Mouse (Mus musculus) colon, adult 2 months (tissue): ENCODE measurements around the gene Ppm1n. TPM values are rescaled to one million over a fixed set of nuclear protein-coding genes. Genes with fewer than 3 reads are reported as not detected.

Source experiments
- polyA plus RNA-seq: library from polyadenylated mRNA; depleted of rRNA; stranded (reverse); fragments of >200 nt; gene quantifications from 2 replicates; pipeline ENCODE4 v1.2.3, GENCODE M21; 2012; rRNA removed

The Ppm1n gene
- polyA plus RNA-seq, result 0.10 and 0.21 TPM in 2 replicates

GRCm38 (mm10) chr7:19279581-19280114 is at the start of gene Ppm1n:
Gene Ppm1n, minus strand, starts transcription at chr7:19280064.

GRCm38 (mm10) chr7:19309884-19310641 is 30.2 kb upstream of the Ppm1n start, which contains the start of gene Fosb:
Gene Fosb, minus strand, starts transcription at chr7:19310051.

GRCm38 (mm10) chr7:19282385-19282784 is 2.5 kb upstream of the Ppm1n start, which contains the start of gene Rtn2:
Gene Rtn2, plus strand, starts transcription at chr7:19282624.

GRCm38 (mm10) chr7:19271238-19272172 is 8.4 kb downstream of the Ppm1n start, which contains the start of gene Vasp:
Gene Vasp, minus strand, starts transcription at chr7:19271817.

GRCm38 (mm10) chr7:19227883-19228792 is 51.7 kb downstream of the Ppm1n start, which contains the start of gene Opa3:
Gene Opa3, plus strand, starts transcription at chr7:19228334.

Other genes starting within 250 kb of the Ppm1n start
- gene Rsph6a, start 225.4 kb downstream of the Ppm1n start, polyA plus RNA-seq, result not detected in 2 replicates
- gene Dmwd, start 203.8 kb downstream of the Ppm1n start, polyA plus RNA-seq, result 32.3 and 33.8 TPM in 2 replicates
- 613 and 864 TPM in 2 replicates for gene Dmpk, start 196.2 kb downstream of the Ppm1n start, polyA plus RNA-seq
- 45.2 and 56.4 TPM in 2 replicates for gene Six5, start 185.5 kb downstream of the Ppm1n start, polyA plus RNA-seq
- gene Gm4969, start 161.7 kb downstream of the Ppm1n start, polyA plus RNA-seq, result not detected in 2 replicates
- 14.7 and 14.9 TPM in 2 replicates for gene Fbxo46, start 160.2 kb downstream of the Ppm1n start, polyA plus RNA-seq
- gene Qpctl, start 130.8 kb downstream of the Ppm1n start, polyA plus RNA-seq, result 15.1 and 16.3 TPM in 2 replicates
- 19.3 and 24.0 TPM in 2 replicates for gene Snrpd2, start 130.3 kb downstream of the Ppm1n start, polyA plus RNA-seq
- gene Gipr, start 113.9 kb downstream of the Ppm1n start, polyA plus RNA-seq, result 0.95 and 1.6 TPM in 2 replicates
- gene Eml2, start 103.6 kb downstream of the Ppm1n start, polyA plus RNA-seq, result 45.4 and 47.5 TPM in 2 replicates
- gene Gpr4, start 67.5 kb downstream of the Ppm1n start, polyA plus RNA-seq, result 4.0 and 4.6 TPM in 2 replicates
- 40.5 and 52.5 TPM in 2 replicates for gene Opa3, start 51.7 kb downstream of the Ppm1n start, polyA plus RNA-seq
- 569 and 685 TPM in 2 replicates for gene Vasp, start 8.2 kb downstream of the Ppm1n start, polyA plus RNA-seq
- 28.0 and 34.1 TPM in 2 replicates for gene Rtn2, start 2.6 kb upstream of the Ppm1n start, polyA plus RNA-seq
- 3.1 and 6.7 TPM in 2 replicates for gene Fosb, start 30.0 kb upstream of the Ppm1n start, polyA plus RNA-seq
- 26.1 and 33.2 TPM in 2 replicates for gene Ercc1, start 64.7 kb upstream of the Ppm1n start, polyA plus RNA-seq
- gene Cd3eap, start 79.4 kb upstream of the Ppm1n start, polyA plus RNA-seq, result 4.0 and 7.0 TPM in 2 replicates
- 14.6 and 20.3 TPM in 2 replicates for gene Ppp1r13l, start 79.7 kb upstream of the Ppm1n start, polyA plus RNA-seq
- 47.1 and 56.1 TPM in 2 replicates for gene Ercc2, start 101.9 kb upstream of the Ppm1n start, polyA plus RNA-seq
- gene Klc3, start 124.0 kb upstream of the Ppm1n start, polyA plus RNA-seq, result 5.5 and 6.0 TPM in 2 replicates
- 78.9 and 126 TPM in 2 replicates for gene Ckm, start 124.7 kb upstream of the Ppm1n start, polyA plus RNA-seq
- 22.3 and 24.9 TPM in 2 replicates for gene Mark4, start 178.8 kb upstream of the Ppm1n start, polyA plus RNA-seq
- gene Exoc3l2, start 183.3 kb upstream of the Ppm1n start, polyA plus RNA-seq, result 7.9 and 11.1 TPM in 2 replicates
- 19.5 and 30.0 TPM in 2 replicates for gene Bloc1s3, start 228.3 kb upstream of the Ppm1n start, polyA plus RNA-seq
- gene Trappc6a, start 228.3 kb upstream of the Ppm1n start, polyA plus RNA-seq, result 218 and 235 TPM in 2 replicates
- gene Nkpd1, start 237.8 kb upstream of the Ppm1n start, polyA plus RNA-seq, result 2.2 and 2.3 TPM in 2 replicates